Mouse (Mus musculus) Patski (cell line): ENCODE results near the gene Unc5cl. TPM values are rescaled to one million over a fixed set of nuclear protein-coding genes. Genes with fewer than 3 reads are reported as not detected.
A peak's percentile ranks its signal among the peaks of the same experiment; 100 is the strongest.
"Not testable (repeated sequence)": the region's sequence is repeated elsewhere in the genome, so short reads cannot be mapped to it uniquely, and the experiment has no call there.

Source experiments
- ATAC-seq: fragments of 100-300 bp; one replicate; pipeline ENCODE4 v1.8.0; 2021
- CTCF ChIA-PET: fragments of 350-600 bp; sonication (Branson Sonifier 250); formaldehyde crosslinking; loops from one replicate; lab custom pipeline; 2022; ENCODE audit warnings: inconsistent platforms; lab: Charles Lee
- POLR2A ChIA-PET: fragments of 350-600 bp; sonication (Branson Sonifier 250); formaldehyde crosslinking; loops from one replicate; lab custom pipeline; 2022; ENCODE audit warnings: antibody characterized with exemption, inconsistent platforms; lab: Charles Lee
- DNase-seq: peaks from one replicate; pipeline ENCODE4 v3.0.0-alpha.2; 2011; ENCODE audit warnings: low read depth, low spot score
- H3K27me3 ChIP-seq: fragments of 371-371 bp; one replicate; pipeline ENCODE4 v1.5.1; 2021
- CTCF ChIP-seq: fragments of 100-300 bp; IDR thresholded peaks from one replicate; pipeline ENCODE4 v1.5.1; 2021
- in situ Hi-C: fragments of 300-500 bp; cut with MboI; formaldehyde crosslinking; loops from 3 replicates; pipeline ENCODE4 v1.11.1; 2018; ENCODE audit warnings: low pct_unique_long_range_greater_than_20kb, mixed read lengths
- polyA plus RNA-seq: library from polyadenylated mRNA; unstranded; gene quantifications from one replicate; pipeline ENCODE4 v1.2.3, GENCODE M21; 2021

The Unc5cl gene
- polyA plus RNA-seq, 1 experiment from 2014 or later, result 0.05 TPM

- DNase-seq (no peak), ATAC-seq (peak; percentile 86)
- H3K27me3 ChIP-seq, result peaks cover 3% of the 10 kb centered on the region
- ChIA-PET CTCF (interaction anchor here (0.6 to 1.9 kb wide), 14 partner anchors 9 to 134 kb away, joined by 3 to 11 read pairs (median 4); partner anchors contain the start of gene Tspo2), POLR2A (interaction anchor here (0.6 kb wide), 1 partner anchor 136 kb away, joined by 4 read pairs; no protein-coding TSS in a partner anchor)
- TF ChIP-seq CTCF, result peak; percentile 95
- in situ Hi-C loops, result no loop called here
Observed at GRCm38 (mm10) chr17:48467395-48468231, 12.9 kb downstream of the Unc5cl start.

- in situ Hi-C loops, H3K27me3 ChIP-seq, ATAC-seq, DNase-seq, POLR2A ChIA-PET: not testable (repeated sequence)
- CTCF ChIA-PET, result interaction anchor here (2.0 kb wide), 1 partner anchor 9 kb away, joined by 4 read pairs; no protein-coding TSS in a partner anchor
Observed at GRCm38 (mm10) chr17:48474282-48474681, 19.6 kb downstream of the Unc5cl start.

- peaks cover 3% of the 10 kb centered on the region for H3K27me3 ChIP-seq
- ATAC-seq (no peak), DNase-seq (no peak)
- in situ Hi-C loops, result no loop called here
- ChIA-PET CTCF (interaction anchor here (2.0 kb wide), 1 partner anchor 10 kb away, joined by 4 read pairs; no protein-coding TSS in a partner anchor), POLR2A (no interaction called here)
- TF ChIP-seq CTCF, result no peak
Observed at GRCm38 (mm10) chr17:48475444-48475843, 20.7 kb downstream of the Unc5cl start.

DNA sequence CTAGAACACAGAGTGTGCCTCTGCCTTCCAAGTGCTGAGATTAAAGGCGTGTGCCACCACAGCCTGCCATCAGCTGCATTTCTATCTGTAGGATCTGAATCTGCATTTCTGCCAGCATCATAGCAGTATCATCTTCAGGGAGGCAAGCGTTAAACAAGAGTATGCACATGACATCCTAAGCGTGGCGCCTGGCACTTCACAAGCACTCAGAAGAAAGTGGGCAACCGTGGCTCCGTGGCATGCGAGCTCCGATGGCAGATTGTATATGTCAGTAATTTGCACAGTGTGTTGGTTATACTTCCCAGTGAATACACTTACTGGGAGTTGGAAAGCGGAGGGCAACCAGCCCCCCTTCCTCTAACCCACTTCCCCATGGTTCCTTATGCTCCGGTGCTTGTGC, 25.3 kb downstream of the Unc5cl start:
- ChIA-PET CTCF (no interaction called here), POLR2A (no interaction called here)
- DNase-seq (no peak), ATAC-seq (no peak)
- in situ Hi-C loops, result no loop called here
- no peaks in the 10 kb centered on the region for H3K27me3 ChIP-seq
- no peak for TF ChIP-seq CTCF

- in situ Hi-C loops, result no loop called here
- TF ChIP-seq CTCF, result no peak
- POLR2A ChIA-PET, result no interaction called here
- CTCF ChIA-PET, result no interaction called here
- peaks cover 10% of the 10 kb centered on the region for H3K27me3 ChIP-seq
- no peak for ATAC-seq
- no peak for DNase-seq
Observed at GRCm38 (mm10) chr17:48483764-48484163, 29.1 kb downstream of the Unc5cl start.

- ChIA-PET CTCF (no interaction called here), POLR2A (no interaction called here)
- ATAC-seq, result no peak
- in situ Hi-C loops, result no loop called here
- TF ChIP-seq CTCF, result no peak
- DNase-seq, result no peak
- peaks cover 10% of the 10 kb centered on the region for H3K27me3 ChIP-seq
Observed at GRCm38 (mm10) chr17:48484191-48484590, 29.5 kb downstream of the Unc5cl start.

GRCm38 (mm10) chr17:48489466-48489865, 34.8 kb downstream of the Unc5cl start:
- DNase-seq (no peak), ATAC-seq (no peak)
- in situ Hi-C loops, result no loop called here
- H3K27me3 ChIP-seq, result peaks cover 10% of the 10 kb centered on the region
- CTCF ChIA-PET, result no interaction called here
- POLR2A ChIA-PET, result no interaction called here
- no peak for TF ChIP-seq CTCF

GRCm38 (mm10) chr17:48492621-48493020, 37.9 kb downstream of the Unc5cl start:
- H3K27me3 ChIP-seq, result peaks cover 3% of the 10 kb centered on the region
- ChIA-PET CTCF (no interaction called here), POLR2A (no interaction called here)
- DNase-seq (no peak), ATAC-seq (no peak)
- in situ Hi-C loops, result no loop called here
- no peak for TF ChIP-seq CTCF

DNA sequence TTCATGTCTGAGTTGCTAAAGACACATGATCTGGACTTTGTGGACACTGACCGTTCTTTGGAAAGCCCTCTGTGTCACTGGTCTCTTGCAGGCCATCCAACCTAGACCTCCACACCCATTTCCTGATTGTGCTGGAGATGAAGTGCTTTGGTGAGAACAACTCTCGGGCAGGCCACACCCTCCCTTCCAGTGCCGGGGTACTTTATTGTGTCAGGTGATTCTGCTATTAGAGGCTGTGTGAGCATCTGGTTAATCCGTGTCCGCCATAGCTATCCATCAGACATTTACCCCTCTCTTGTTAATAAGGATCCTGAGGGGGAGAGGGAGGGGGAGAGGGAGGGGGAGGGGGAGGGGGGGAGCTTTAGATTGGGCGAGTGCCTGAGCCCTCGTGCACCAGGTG, 38.9 kb downstream of the Unc5cl start:
- in situ Hi-C loops, result no loop called here
- CTCF ChIA-PET, result no interaction called here

DNA sequence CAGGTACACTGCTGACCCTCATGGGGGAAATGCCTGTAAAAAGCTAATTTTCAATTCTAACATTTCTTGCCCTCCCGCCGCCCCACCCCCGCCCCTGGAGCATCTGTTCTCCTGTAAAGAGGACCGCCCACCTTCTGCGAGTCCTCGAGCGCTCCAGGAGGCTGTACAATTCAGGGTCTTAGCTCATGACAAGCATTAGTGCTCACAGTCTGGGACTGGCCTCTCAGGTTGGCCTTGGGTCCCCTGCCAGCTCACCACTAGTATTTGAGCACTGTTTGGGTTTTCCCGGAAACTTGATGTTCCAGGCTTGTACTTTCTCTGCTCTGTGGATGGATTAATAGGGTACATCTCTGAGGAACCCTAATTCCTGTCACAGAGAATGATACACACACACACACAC, 39.3 kb downstream of the Unc5cl start:
- ChIA-PET POLR2A (no interaction called here), CTCF (no interaction called here)
- in situ Hi-C loops, result no loop called here
- H3K27me3 ChIP-seq, result no peaks in the 10 kb centered on the region
- ATAC-seq, result no peak
- DNase-seq, result no peak
- TF ChIP-seq CTCF, result no peak

More for the DNA sequence above, 38.9 kb downstream of the Unc5cl start:
- ATAC-seq (no peak), DNase-seq (no peak)
- no peak for TF ChIP-seq CTCF
- POLR2A ChIA-PET, result no interaction called here
- no peaks in the 10 kb centered on the region for H3K27me3 ChIP-seq

DNA sequence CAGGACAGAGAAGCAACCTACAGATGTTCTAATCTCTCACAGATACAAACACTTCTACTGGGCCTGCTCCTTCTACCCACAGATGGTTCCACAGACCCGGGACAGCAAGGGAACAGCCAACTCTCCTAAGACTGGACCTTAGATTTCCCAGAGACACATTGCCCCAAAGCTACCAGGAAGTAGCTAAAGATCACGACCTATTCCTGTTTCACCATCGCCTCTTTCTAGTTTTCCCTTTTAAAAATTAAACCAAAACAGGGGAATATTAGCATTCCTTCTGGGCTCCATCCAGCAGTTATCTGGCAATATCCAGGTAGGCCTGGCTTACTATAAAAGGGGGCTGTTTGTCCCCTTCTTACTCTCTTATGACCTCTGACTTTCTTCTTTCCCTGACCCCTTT, 43.3 kb downstream of the Unc5cl start:
- CTCF ChIA-PET, result no interaction called here

More for the DNA sequence above, 43.3 kb downstream of the Unc5cl start:
- no peak for TF ChIP-seq CTCF
- ATAC-seq, result no peak
- in situ Hi-C loops, result no loop called here
- H3K27me3 ChIP-seq, result peaks cover 2% of the 10 kb centered on the region
- DNase-seq, result no peak
- POLR2A ChIA-PET, result no interaction called here
